Mouse (Mus musculus) lung, embryonic 16.5 days (tissue): Measurements from ENCODE around the gene Dyrk2. TPM values are rescaled to one million over a fixed set of nuclear protein-coding genes. Genes with fewer than 3 reads are reported as not detected.

Source experiments
- ATAC-seq: fragments of 200-750 bp; cut with Nextera tagmentation; 2 replicates; pipeline ENCODE4 v1.8.0; 2017; ENCODE audit warnings: low read depth, mild to moderate bottlenecking, moderate library complexity
- H3K27ac ChIP-seq: fragments of 300-500 bp; sonication (generic); 2 replicates; pipeline ENCODE4 v1.5.1; 2014; ENCODE audit warnings: mild to moderate bottlenecking, control low read depth, low read length
- H3K27me3 ChIP-seq: fragments of 300-500 bp; sonication (generic); 2 replicates; pipeline ENCODE4 v1.6.1; 2014; ENCODE audit warnings: low read depth, low read length, mixed read lengths; ENCODE audit not compliant: control insufficient read depth, insufficient read depth
- H3K36me3 ChIP-seq: fragments of 300-500 bp; sonication (generic); 2 replicates; pipeline ENCODE4 v1.6.1; 2014; ENCODE audit warnings: low read length; ENCODE audit not compliant: control insufficient read depth, insufficient read depth
- H3K4me1 ChIP-seq: fragments of 300-500 bp; sonication (generic); replicated peaks from 2 replicates; pipeline ENCODE4 v1.6.1; 2014; ENCODE audit warnings: low read length, mixed read lengths; ENCODE audit not compliant: control insufficient read depth, insufficient read depth
- H3K4me2 ChIP-seq: fragments of 300-500 bp; sonication (generic); 2 replicates; pipeline ENCODE4 v1.6.1; 2014; ENCODE audit warnings: low read depth, low read length, control low read depth
- H3K4me3 ChIP-seq: fragments of 300-500 bp; sonication (generic); 2 replicates; pipeline ENCODE4 v1.5.1; 2014; ENCODE audit warnings: mild to moderate bottlenecking, low read length, control low read depth
- H3K9ac ChIP-seq: fragments of 300-500 bp; sonication (generic); 2 replicates; pipeline ENCODE4 v1.6.1; 2014; ENCODE audit warnings: low read length, control low read depth
- H3K9me3 ChIP-seq: fragments of 300-500 bp; sonication (generic); 2 replicates; pipeline ENCODE4 v1.6.1; 2016; ENCODE audit warnings: low read length; ENCODE audit not compliant: control insufficient read depth
- WGBS: fragments of 180-500 bp; shearing (Covaris S2); extraction: QIAGEN DNeasy Blood & Tissue Kit; methylation state at CpG from one replicate; pipeline ENCODE4 v1.1.7; 2014; 5-methylcytosine and 5-hydroxymethylcytosine counted together
- polyA plus RNA-seq: library from polyadenylated mRNA; unstranded; fragments of >200 nt; fragmentation: Nextera tagmentation; extraction: Ambion mirVana; gene quantifications from 2 replicates; pipeline ENCODE4 v1.2.1, GENCODE M21; 2015

Dyrk2 gene
- polyA plus RNA-seq, 1 experiment from 2014 or later = 6.9 TPM

DNA sequence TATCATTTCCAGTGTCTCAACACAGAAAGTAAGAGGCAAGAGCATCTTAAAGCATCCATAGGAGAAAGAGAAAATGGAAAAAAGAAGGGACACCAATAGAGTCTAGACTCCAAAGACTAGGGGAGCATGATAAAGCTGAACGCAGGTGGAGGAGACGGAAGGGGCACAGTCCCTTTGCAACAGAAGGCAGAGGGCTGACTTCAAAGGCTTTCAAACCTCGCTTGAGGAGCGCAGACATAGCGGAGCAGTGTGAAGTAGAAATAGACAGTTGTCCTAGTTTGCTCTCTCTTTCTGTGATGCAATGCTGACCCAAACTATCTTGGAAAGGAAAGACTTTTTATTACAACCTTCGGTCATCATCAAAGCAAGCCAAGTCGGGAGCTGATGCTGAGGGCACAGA lies 42.9 kb downstream of the Dyrk2 start:
- no peak overlapping the region for H3K4me2 ChIP-seq
- no peak overlapping the region for H3K9ac ChIP-seq
- H3K9me3 ChIP-seq = no peaks in the 10 kb centered on the region
- no peak for ATAC-seq
- H3K36me3 ChIP-seq = no peaks in the 10 kb centered on the region
- no peak overlapping the region for H3K4me3 ChIP-seq
- no peaks in the 10 kb centered on the region for H3K4me1 ChIP-seq
- H3K27ac ChIP-seq = no peak overlapping the region
- 87% methylated on average over 7 of the region's 7 CpGs for WGBS
- no peaks in the 10 kb centered on the region for H3K27me3 ChIP-seq

DNA sequence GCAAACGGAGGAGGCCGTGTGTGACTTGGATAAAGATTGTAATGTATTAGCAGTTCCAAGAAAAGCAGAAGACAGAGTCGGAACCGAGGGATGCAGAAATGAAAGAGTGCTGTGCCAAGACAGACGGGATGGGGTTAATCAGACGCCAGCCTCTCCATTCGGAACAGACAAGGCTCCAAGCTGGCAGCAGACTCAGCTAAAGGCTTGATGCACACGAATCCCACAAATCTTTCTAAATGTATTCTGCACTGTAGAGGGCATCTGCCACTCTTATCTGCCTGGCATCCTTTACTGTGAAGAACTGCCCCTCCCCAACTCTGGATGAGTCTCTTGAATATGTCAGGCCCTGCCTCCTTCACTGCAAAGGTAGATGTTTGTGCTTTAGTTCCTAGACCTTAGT lies 45.2 kb downstream of the Dyrk2 start:
- WGBS = 71% methylated on average over 8 of the region's 8 CpGs
- H3K27me3 ChIP-seq = no peaks in the 10 kb centered on the region
- no peaks in the 10 kb centered on the region; the same call in 1 of the 2 replicates for H3K4me1 ChIP-seq
- H3K4me3 ChIP-seq = no peak overlapping the region
- H3K36me3 ChIP-seq = no peaks in the 10 kb centered on the region
- no peak for ATAC-seq
- no peaks in the 10 kb centered on the region for H3K9me3 ChIP-seq
- no peak overlapping the region for H3K4me2 ChIP-seq
- no peak overlapping the region for H3K9ac ChIP-seq
- no peak overlapping the region for H3K27ac ChIP-seq

DNA sequence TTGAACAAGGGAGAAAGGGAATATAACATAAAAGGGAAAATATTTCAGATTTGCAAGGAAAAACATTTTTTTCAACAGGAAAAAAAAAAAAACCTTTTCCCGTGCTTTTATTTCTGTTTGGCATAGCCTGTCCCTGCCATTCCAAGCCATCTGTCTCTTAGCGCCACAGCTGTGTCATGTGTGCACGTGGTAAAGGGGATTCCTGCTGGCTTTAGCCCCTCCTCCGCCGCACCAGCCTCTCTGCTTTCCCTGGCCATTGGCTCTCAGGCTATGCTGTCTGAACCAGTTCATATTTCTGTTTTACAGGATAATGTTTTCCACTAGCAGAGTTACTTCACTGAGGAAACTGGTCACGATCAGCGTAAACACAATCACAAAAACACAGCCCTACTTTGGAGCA lies 49.1 kb downstream of the Dyrk2 start:
- Histone ChIP-seq H3K36me3 (no peaks in the 10 kb centered on the region), H3K4me1 (no peaks in the 10 kb centered on the region; the same call in 1 of the 2 replicates), H3K4me3 (no peak overlapping the region), H3K9me3 (no peaks in the 10 kb centered on the region), H3K9ac (no peak overlapping the region), H3K4me2 (0 out of 2 replicates have a peak overlapping the region, but pooled peaks have one; percentile 2), H3K27me3 (no peaks in the 10 kb centered on the region), H3K27ac (no peak overlapping the region)
- ATAC-seq = peak; percentile 93
- 21% methylated on average over 7 of the region's 7 CpGs for WGBS

DNA sequence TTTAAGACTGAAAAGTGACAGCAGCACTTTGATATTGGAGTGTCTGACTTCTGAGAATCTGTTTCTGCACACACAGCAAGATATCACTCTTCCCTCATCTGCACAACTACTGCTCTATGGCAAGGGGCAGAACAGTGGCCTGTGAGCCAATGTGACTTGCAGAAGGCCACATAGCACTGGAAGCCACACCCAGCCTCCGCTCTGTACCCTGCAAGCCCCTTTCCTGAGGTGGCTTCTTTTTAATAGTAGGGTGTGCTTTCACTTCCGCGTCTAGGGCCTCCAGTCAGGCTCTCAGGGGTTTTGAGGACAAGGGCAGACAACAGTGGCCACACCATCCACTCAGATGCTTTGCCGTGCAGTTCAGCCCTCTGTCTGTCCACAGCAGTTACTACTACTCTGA lies 50.2 kb downstream of the Dyrk2 start:
- H3K27ac ChIP-seq = no peak overlapping the region
- ATAC-seq = no peak
- H3K36me3 ChIP-seq = no peaks in the 10 kb centered on the region
- H3K4me3 ChIP-seq = no peak overlapping the region
- H3K9me3 ChIP-seq = no peaks in the 10 kb centered on the region
- no peak overlapping the region for H3K4me2 ChIP-seq
- no peaks in the 10 kb centered on the region for H3K27me3 ChIP-seq
- H3K9ac ChIP-seq = no peak overlapping the region
- no peaks in the 10 kb centered on the region; the same call in 1 of the 2 replicates for H3K4me1 ChIP-seq
- WGBS = 71% methylated on average over 4 of the region's 4 CpGs

DNA sequence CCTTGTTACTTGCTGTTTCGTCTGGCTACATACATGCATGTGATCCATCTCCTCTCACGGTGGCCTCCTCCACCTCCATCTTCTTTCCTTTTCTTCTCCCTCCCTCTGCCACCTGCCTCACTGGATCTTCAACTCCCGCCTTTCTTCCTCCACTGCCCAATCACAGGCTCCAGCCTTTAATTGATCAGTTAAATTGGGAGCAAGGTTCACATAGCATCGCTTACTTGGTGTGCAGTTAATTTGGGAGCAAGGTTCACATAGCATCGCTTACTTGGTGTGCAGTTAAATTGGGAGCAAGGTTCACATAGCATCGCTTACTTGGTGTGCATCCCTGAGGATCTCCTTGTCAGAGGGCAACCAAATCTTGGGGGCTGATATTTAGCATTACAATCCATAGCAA lies 52.9 kb downstream of the Dyrk2 start:
- no peak overlapping the region for H3K4me2 ChIP-seq
- no peak for ATAC-seq

DNA sequence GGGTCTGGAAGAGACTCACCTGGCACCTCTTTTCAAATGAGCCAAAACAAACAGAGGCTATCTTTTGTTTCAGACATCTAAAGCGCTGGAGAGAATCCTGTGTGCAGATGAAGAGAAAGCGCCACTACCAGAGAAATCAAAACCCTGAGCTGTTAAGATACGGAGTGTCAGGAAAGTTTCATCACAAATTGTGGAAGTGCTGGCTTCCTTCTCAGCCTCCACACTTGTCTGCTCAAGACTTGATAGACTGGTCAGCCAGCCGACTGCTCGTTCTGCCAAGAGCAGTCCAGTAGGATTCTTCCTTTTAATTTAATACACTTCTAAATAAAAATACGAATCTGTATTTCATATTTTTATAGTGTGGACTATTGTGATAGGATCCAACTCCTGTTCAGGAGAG lies 58.1 kb downstream of the Dyrk2 start:
- Histone ChIP-seq H3K9ac (no peak overlapping the region), H3K36me3 (no peaks in the 10 kb centered on the region), H3K9me3 (no peaks in the 10 kb centered on the region), H3K27ac (no peak overlapping the region), H3K27me3 (no peaks in the 10 kb centered on the region), H3K4me2 (no peak overlapping the region), H3K4me1 (peaks cover 6% of the 10 kb centered on the region), H3K4me3 (no peak overlapping the region)
- peak; percentile 16; the same call in 1 of the 2 replicates for ATAC-seq
- WGBS = 24% methylated on average over 6 of the region's 6 CpGs

More for the DNA sequence above, 52.9 kb downstream of the Dyrk2 start:
- no peaks in the 10 kb centered on the region for H3K27me3 ChIP-seq
- peaks cover 4% of the 10 kb centered on the region for H3K4me1 ChIP-seq
- H3K36me3 ChIP-seq = no peaks in the 10 kb centered on the region
- no peak overlapping the region for H3K27ac ChIP-seq
- H3K4me3 ChIP-seq = no peak overlapping the region
- WGBS = 90% methylated on average over 6 of the region's 6 CpGs
- H3K9me3 ChIP-seq = no peaks in the 10 kb centered on the region
- no peak overlapping the region for H3K9ac ChIP-seq

DNA sequence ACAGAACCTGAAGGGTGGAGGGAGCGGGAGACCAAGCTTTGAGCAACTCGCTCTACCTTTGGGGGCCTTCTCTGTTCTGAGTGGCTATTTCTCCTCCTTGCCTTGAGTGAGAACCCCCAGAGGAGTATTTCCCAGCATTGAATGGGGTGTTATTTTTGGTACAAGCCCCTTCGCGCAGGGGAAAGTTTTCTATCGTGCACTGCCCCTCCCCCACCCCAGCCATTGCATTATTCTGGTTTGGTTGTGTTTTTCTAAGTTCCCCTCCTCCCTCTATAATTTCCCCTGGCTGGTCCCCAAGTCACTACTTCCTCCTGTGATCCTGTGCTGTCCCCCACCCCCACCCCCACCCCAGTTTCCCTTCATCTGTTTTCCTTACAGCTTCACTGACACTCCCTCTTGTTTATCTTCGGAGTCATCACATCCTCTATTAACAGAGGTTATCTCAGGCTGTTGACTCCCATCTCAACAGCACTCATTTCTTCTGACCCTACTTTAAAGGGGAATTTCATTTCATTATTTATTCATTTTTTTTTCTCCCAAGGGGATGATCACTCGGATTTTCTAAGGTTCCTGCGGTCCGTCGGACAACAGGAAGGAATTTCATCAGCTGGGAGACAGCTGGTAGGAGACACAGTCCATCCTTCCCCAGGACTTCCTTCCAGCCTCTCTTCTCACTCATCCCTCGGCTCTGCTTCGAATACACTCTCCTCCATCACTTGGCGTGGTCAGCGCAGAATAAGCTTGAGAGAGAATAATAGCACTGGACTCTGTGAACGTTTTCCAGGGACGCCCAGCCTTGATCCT lies 58.9 kb downstream of the Dyrk2 start:
- H3K27ac ChIP-seq = peak overlapping the region; percentile 31; the same call in 1 of the 2 replicates
- no peaks in the 10 kb centered on the region for H3K9me3 ChIP-seq
- peak; percentile 89 for ATAC-seq
- no peak overlapping the region for H3K4me3 ChIP-seq
- H3K9ac ChIP-seq = no peak overlapping the region
- WGBS = 17% methylated on average over 16 of the region's 16 CpGs
- H3K36me3 ChIP-seq = no peaks in the 10 kb centered on the region
- H3K4me2 ChIP-seq = peak overlapping the region; percentile 27; the same call in 1 of the 2 replicates
- H3K4me1 ChIP-seq = peaks cover 6% of the 10 kb centered on the region
- no peaks in the 10 kb centered on the region for H3K27me3 ChIP-seq
